Mouse (Mus musculus) lung, embryonic 16.5 days (tissue): ENCODE data around the gene Fam129c. TPM values are rescaled to one million over a fixed set of nuclear protein-coding genes. Genes with fewer than 3 reads are reported as not detected.

ENCODE experiments used
- ATAC-seq: fragments of 200-750 bp; cut with Nextera tagmentation; 2 replicates; pipeline ENCODE4 v1.8.0; 2017; ENCODE audit warnings: low read depth, mild to moderate bottlenecking, moderate library complexity
- H3K27ac ChIP-seq: fragments of 300-500 bp; sonication (generic); 2 replicates; pipeline ENCODE4 v1.5.1; 2014; ENCODE audit warnings: mild to moderate bottlenecking, control low read depth, low read length
- H3K27me3 ChIP-seq: fragments of 300-500 bp; sonication (generic); 2 replicates; pipeline ENCODE4 v1.6.1; 2014; ENCODE audit warnings: low read depth, low read length, mixed read lengths; ENCODE audit not compliant: control insufficient read depth, insufficient read depth
- H3K36me3 ChIP-seq: fragments of 300-500 bp; sonication (generic); 2 replicates; pipeline ENCODE4 v1.6.1; 2014; ENCODE audit warnings: low read length; ENCODE audit not compliant: control insufficient read depth, insufficient read depth
- H3K4me1 ChIP-seq: fragments of 300-500 bp; sonication (generic); replicated peaks from 2 replicates; pipeline ENCODE4 v1.6.1; 2014; ENCODE audit warnings: low read length, mixed read lengths; ENCODE audit not compliant: control insufficient read depth, insufficient read depth
- H3K4me2 ChIP-seq: fragments of 300-500 bp; sonication (generic); 2 replicates; pipeline ENCODE4 v1.6.1; 2014; ENCODE audit warnings: low read depth, low read length, control low read depth
- H3K4me3 ChIP-seq: fragments of 300-500 bp; sonication (generic); 2 replicates; pipeline ENCODE4 v1.5.1; 2014; ENCODE audit warnings: mild to moderate bottlenecking, low read length, control low read depth
- H3K9ac ChIP-seq: fragments of 300-500 bp; sonication (generic); 2 replicates; pipeline ENCODE4 v1.6.1; 2014; ENCODE audit warnings: low read length, control low read depth
- H3K9me3 ChIP-seq: fragments of 300-500 bp; sonication (generic); 2 replicates; pipeline ENCODE4 v1.6.1; 2016; ENCODE audit warnings: low read length; ENCODE audit not compliant: control insufficient read depth
- WGBS: fragments of 180-500 bp; shearing (Covaris S2); extraction: QIAGEN DNeasy Blood & Tissue Kit; methylation state at CpG from one replicate; pipeline ENCODE4 v1.1.7; 2014; 5-methylcytosine and 5-hydroxymethylcytosine counted together
- polyA plus RNA-seq: library from polyadenylated mRNA; unstranded; fragments of >200 nt; fragmentation: Nextera tagmentation; extraction: Ambion mirVana; gene quantifications from 2 replicates; pipeline ENCODE4 v1.2.1, GENCODE M21; 2015

Fam129c gene
- polyA plus RNA-seq, 1 experiment from 2014 or later = 2.7 TPM

DNA sequence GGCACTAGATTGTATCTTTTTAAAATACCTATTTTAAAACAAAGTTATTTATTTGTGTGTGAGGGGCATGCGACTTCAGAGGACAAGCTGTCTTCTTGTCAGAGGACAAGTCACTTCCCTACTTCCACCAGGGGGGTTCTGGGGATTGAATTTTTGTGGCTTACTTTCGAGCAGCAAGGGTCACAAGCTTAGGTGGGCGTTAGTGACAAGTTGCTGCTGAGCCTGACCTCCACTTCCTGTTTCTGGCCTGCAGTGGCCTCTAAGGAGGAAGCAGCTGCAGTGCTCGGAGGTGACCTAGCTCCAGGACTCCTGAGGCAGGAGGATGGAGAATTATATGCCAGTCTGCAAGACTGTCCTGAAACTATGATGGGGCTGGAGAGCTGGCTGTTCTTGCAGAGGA lies 16.0 kb downstream of the Fam129c start:
- Histone ChIP-seq H3K9me3 (no peaks in the 10 kb centered on the region), H3K4me3 (no peak overlapping the region), H3K4me2 (no peak overlapping the region), H3K9ac (no peak overlapping the region), H3K27ac (no peak overlapping the region), H3K4me1 (peaks cover 12% of the 10 kb centered on the region), H3K27me3 (no peaks in the 10 kb centered on the region), H3K36me3 (peaks cover 22% of the 10 kb centered on the region)
- WGBS = 35% methylated on average over 4 of the region's 4 CpGs
- ATAC-seq = no peak

DNA sequence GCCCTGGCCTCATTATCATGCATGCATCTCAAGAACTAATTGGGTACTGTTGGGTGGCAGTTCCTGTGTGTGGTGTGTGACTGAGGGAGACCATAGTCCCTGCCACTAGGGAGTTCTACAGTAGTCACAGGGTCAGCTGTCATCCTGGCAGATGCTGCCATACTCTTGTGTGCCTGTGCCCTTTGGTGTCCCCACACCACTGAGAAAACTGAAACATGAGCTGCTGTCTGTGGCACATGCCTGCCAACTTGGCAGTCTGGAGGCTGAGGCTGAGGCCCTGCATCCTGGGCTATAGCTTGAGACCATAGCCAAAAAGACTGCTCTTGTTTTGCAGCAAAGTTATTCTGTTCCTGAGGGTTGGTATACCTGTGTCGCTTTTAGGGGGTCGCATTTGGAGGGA lies 22.3 kb downstream of the Fam129c start:
- Histone ChIP-seq H3K27me3 (no peaks in the 10 kb centered on the region), H3K9ac (no peak overlapping the region), H3K4me2 (no peak overlapping the region), H3K4me1 (no peaks in the 10 kb centered on the region), H3K36me3 (peaks cover 64% of the 10 kb centered on the region), H3K27ac (no peak overlapping the region), H3K9me3 (peaks cover 9% of the 10 kb centered on the region), H3K4me3 (no peak overlapping the region)
- ATAC-seq = no peak
- 97% methylated on average over 2 of the region's 2 CpGs for WGBS

DNA sequence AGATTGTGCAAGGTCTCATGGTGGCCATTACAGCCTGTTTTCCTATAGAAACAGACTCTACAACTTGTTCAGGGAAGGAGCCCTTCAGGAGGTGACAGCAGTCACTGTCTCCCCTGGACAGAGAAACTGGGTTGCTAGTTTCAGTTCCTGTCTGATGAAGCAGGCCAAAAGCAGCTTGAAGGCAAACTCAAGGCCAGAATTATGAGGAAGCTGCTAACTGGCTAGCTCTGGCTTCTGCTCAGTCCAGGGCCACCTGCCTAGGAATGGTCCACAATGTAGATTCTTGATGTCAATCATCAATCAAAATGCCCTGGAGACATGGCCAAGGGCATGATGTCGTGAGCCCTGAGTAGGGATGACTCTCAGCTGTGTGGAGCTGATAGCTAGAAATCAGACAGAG lies 27.6 kb downstream of the Fam129c start:
- peaks cover under 1% of the 10 kb centered on the region; the same call in 1 of the 2 replicates for H3K27me3 ChIP-seq
- H3K9me3 ChIP-seq = peaks cover 9% of the 10 kb centered on the region
- no peak overlapping the region for H3K9ac ChIP-seq
- peaks cover 36% of the 10 kb centered on the region for H3K36me3 ChIP-seq
- no peak overlapping the region for H3K4me3 ChIP-seq
- no peak overlapping the region for H3K27ac ChIP-seq
- peaks cover 23% of the 10 kb centered on the region for H3K4me1 ChIP-seq
- no peak for ATAC-seq
- H3K4me2 ChIP-seq = no peak overlapping the region
- WGBS = 85% methylated on average over 1 of the region's 1 CpGs

- Histone ChIP-seq H3K4me1 (peaks cover 23% of the 10 kb centered on the region), H3K36me3 (peaks cover 24% of the 10 kb centered on the region), H3K27me3 (peaks cover 5% of the 10 kb centered on the region; the same call in 1 of the 2 replicates), H3K9ac (no peak overlapping the region), H3K4me3 (no peak overlapping the region), H3K9me3 (peaks cover 9% of the 10 kb centered on the region), H3K27ac (peak overlapping the region; percentile 77; the same call in 1 of the 2 replicates), H3K4me2 (no peak overlapping the region)
- no peak for ATAC-seq
- WGBS = 82% methylated on average over 9 of the region's 9 CpGs
These were observed 29.3 kb downstream of the Fam129c start for GRCm38 (mm10) chr8:71626753-71627152.

DNA sequence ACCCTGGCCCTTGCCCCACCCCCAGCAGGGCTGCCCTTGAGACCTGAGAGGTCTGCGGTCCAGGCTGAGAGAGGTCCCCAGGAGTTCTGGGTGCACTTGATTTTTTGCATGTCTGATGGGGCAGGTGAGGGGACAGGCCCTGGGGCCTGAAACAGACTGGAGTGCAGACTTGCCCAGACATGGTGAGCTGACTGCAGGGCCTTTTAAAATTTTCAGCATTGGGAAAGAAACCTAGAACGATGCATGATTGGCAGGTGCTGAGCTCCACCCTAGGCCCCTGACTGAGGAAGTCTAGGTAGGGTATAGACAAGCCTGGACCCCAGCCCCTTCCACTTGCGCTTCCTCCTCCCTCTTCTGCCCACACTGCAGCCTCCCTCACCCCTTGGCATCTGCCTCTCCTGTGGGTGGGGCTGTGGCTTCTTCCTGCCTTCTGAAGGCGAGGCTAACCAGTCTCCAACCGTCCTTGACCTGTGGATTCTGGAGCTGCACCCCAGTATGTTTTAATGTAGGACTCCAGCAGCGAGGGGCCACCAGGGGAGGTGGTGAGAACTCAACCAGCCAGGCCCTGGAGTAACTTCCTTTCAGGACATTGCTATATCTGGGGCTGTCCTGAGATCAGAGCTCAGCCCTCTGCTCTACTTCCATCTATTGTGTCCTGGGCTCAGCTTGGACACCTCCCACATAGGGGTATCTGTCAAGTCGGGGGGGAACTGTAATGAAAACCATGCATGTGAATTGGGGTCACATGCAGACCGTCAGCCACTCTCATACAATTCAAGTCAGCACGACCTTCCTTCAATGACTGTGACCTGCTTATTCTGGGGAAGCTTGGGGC lies 30.0 kb downstream of the Fam129c start:
- Histone ChIP-seq H3K27me3 (peaks cover 5% of the 10 kb centered on the region; the same call in 1 of the 2 replicates), H3K36me3 (peaks cover 17% of the 10 kb centered on the region), H3K4me2 (no peak overlapping the region), H3K4me1 (peaks cover 23% of the 10 kb centered on the region), H3K9me3 (peaks cover 4% of the 10 kb centered on the region), H3K9ac (peak overlapping the region; percentile 37; the same call in 1 of the 2 replicates), H3K27ac (peak overlapping the region; percentile 77), H3K4me3 (no peak overlapping the region)
- WGBS = 41% methylated on average over 9 of the region's 9 CpGs
- ATAC-seq = no peak; the same call in 1 of the 2 replicates

GRCm38 (mm10) chr8:71628396-71629095 lies 31.1 kb downstream of the Fam129c start:
- H3K4me3 ChIP-seq = peak overlapping the region; percentile 59
- ATAC-seq = no peak
- H3K4me1 ChIP-seq = peaks cover 23% of the 10 kb centered on the region
- H3K9me3 ChIP-seq = no peaks in the 10 kb centered on the region; the same call in 1 of the 2 replicates
- H3K36me3 ChIP-seq = peaks cover 8% of the 10 kb centered on the region
- H3K4me2 ChIP-seq = peak overlapping the region; percentile 96
- WGBS = 6% methylated on average over 16 of the region's 16 CpGs
- H3K27ac ChIP-seq = peak overlapping the region; percentile 77
- H3K9ac ChIP-seq = peak overlapping the region; percentile 76
- H3K27me3 ChIP-seq = peaks cover 6% of the 10 kb centered on the region; the same call in 1 of the 2 replicates

GRCm38 (mm10) chr8:71629096-71629697 lies 31.7 kb downstream of the Fam129c start:
- Histone ChIP-seq H3K4me3 (peak overlapping the region; percentile 59), H3K27me3 (peaks cover 8% of the 10 kb centered on the region; the same call in 1 of the 2 replicates), H3K9me3 (no peaks in the 10 kb centered on the region; the same call in 1 of the 2 replicates), H3K27ac (peak overlapping the region; percentile 77), H3K4me2 (peak overlapping the region; percentile 96), H3K4me1 (peaks cover 23% of the 10 kb centered on the region), H3K9ac (peak overlapping the region; percentile 76), H3K36me3 (peaks cover 4% of the 10 kb centered on the region; the same call in 1 of the 2 replicates)
- WGBS = under 1% methylated on average over 54 of the region's 55 CpGs
- peak; percentile 91 for ATAC-seq

DNA sequence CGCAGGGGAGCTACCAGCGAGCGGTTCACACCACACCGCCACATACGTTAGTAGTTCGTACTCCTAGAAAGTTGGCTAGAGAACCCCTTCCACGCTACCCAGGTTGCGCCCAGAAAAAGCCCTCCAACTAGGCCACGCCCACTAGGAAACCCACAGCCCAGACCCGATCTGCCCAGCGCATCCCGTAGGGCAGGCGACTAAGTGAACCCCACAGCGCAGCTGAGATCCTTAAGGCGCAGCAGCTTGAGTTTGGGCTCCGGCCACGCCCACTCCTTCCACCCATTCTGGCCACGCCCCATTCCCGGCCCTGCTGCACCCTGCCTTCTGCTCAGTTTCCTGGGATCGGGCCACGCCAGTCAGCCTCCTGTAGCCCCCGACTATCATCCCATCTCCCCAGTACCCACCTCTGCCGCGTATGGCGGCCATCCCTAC lies 32.3 kb downstream of the Fam129c start:
- WGBS = 2% methylated on average over 25 of the region's 25 CpGs
- peak; percentile 32 for ATAC-seq
- peaks cover 23% of the 10 kb centered on the region for H3K4me1 ChIP-seq

More for the DNA sequence above, 32.3 kb downstream of the Fam129c start:
- Histone ChIP-seq H3K4me3 (peak overlapping the region; percentile 59), H3K9me3 (no peaks in the 10 kb centered on the region; the same call in 1 of the 2 replicates), H3K27ac (no peak overlapping the region), H3K27me3 (peaks cover 8% of the 10 kb centered on the region; the same call in 1 of the 2 replicates), H3K9ac (peak overlapping the region; percentile 27), H3K36me3 (peaks cover under 1% of the 10 kb centered on the region; the same call in 1 of the 2 replicates), H3K4me2 (peak overlapping the region; percentile 96)
